Mouse (Mus musculus) neural tube, embryonic 13.5 days (tissue): ENCODE measurements around the gene Soga1. TPM values are rescaled to one million over a fixed set of nuclear protein-coding genes. Genes with fewer than 3 reads are reported as not detected.
A peak's percentile ranks its signal among the peaks of the same experiment; 100 is the strongest.

Source experiments
- ATAC-seq: fragments of 200-750 bp; cut with Nextera tagmentation; 2 replicates; pipeline ENCODE4 v1.8.0; 2017; ENCODE audit warnings: low read depth, mild to moderate bottlenecking, moderate TSS enrichment, moderate library complexity
- H3K27ac ChIP-seq: fragments of 300-500 bp; sonication (generic); replicated peaks from 2 replicates; pipeline ENCODE4 v1.5.1; 2015; ENCODE audit warnings: moderate library complexity, mild to moderate bottlenecking, inconsistent platforms
- H3K27me3 ChIP-seq: fragments of 300-500 bp; sonication (generic); 2 replicates; pipeline ENCODE4 v1.6.1; 2015; ENCODE audit warnings: mild to moderate bottlenecking, inconsistent platforms
- H3K36me3 ChIP-seq: fragments of 300-500 bp; sonication (generic); 2 replicates; pipeline ENCODE4 v1.6.1; 2015; ENCODE audit warnings: mild to moderate bottlenecking, inconsistent platforms
- H3K4me1 ChIP-seq: fragments of 300-500 bp; sonication (generic); replicated peaks from 2 replicates; pipeline ENCODE4 v1.6.1; 2015; ENCODE audit warnings: inconsistent platforms
- H3K4me2 ChIP-seq: fragments of 300-500 bp; sonication (generic); 2 replicates; pipeline ENCODE4 v1.6.1; 2015; ENCODE audit warnings: inconsistent platforms, mild to moderate bottlenecking, moderate library complexity
- H3K4me3 ChIP-seq: fragments of 300-500 bp; sonication (generic); 2 replicates; pipeline ENCODE4 v1.5.1; 2015; ENCODE audit warnings: mild to moderate bottlenecking, inconsistent platforms
- H3K9ac ChIP-seq: fragments of 300-500 bp; sonication (generic); 2 replicates; pipeline ENCODE4 v1.6.1; 2015; ENCODE audit warnings: moderate library complexity, mild to moderate bottlenecking, inconsistent platforms
- H3K9me3 ChIP-seq: fragments of 300-500 bp; sonication (generic); 2 replicates; pipeline ENCODE4 v1.6.1; 2016; ENCODE audit warnings: inconsistent platforms
- WGBS: fragments of 180-500 bp; shearing (Covaris S2); methylation state at CpG from one replicate; pipeline ENCODE4 v1.1.7; 2015; 5-methylcytosine and 5-hydroxymethylcytosine counted together
- polyA plus RNA-seq: library from polyadenylated mRNA; unstranded; fragments of >200 nt; fragmentation: Nextera tagmentation; extraction: Ambion mirVana; gene quantifications from 2 replicates; pipeline ENCODE4 v1.2.1, GENCODE M21; 2015

Soga1 gene
- 4.5 and 5.9 TPM in 2 replicates for polyA plus RNA-seq

DNA sequence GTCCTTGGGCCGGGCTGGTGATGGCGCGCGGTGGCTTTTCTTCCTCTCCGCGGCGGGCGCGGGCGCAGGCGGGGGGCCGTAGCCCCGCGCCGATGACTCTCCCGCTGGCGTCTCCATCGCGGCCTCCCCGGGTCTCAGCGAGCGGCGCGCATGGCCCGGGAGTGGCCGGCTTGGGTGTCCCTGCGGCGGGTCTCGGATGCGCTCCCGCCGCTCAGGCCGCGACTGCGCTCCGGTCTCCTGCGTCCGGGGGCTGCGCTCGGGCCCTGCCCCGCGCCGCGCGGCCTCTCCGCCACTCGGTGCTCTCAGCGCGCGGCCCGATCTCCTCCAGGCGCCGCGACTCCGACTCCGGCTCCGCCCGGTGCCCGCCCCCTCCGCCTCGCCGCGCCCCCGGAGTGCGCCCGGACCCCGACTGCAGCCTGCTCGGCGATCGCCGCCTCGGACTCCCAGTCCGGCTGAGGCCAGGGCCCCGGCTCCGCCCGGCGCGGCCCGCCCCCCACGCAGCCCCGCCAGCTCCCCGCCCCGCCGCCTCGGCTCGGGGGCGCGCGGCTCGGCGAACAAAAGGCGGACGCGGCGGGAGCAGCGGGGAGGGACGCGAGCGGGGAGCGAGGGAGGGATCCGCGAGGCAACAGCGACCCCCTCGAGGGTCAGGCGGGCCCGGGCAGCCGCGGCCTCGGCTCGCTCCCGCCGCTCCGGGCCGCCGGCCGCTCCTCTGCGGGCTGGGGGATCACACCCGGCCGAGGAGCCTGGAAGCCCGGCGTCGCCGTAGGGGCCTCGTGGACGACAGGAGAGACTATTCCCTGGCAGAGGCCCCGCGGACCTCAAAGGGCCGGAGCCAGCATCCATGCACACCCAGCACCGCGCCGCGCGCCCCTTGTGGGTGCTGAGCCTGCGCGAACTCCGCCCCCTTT lies at the start of gene Soga1:
Gene Soga1 (minus strand): TSS at position 462 of the 908 bp plus-strand sequence.
- Histone ChIP-seq H3K27ac (peak within 1 kb of the TSS; percentile 99), H3K9ac (peak within 1 kb of the TSS; percentile 100), H3K4me3 (peak within 1 kb of the TSS; percentile 98), H3K4me1 (peaks cover 54% of the 10 kb centered on the region), H3K9me3 (no peaks in the 10 kb centered on the region), H3K4me2 (peak within 1 kb of the TSS; percentile 100), H3K27me3 (no peaks in the 10 kb centered on the region), H3K36me3 (no peaks in the 10 kb centered on the region)
- ATAC-seq = peak; percentile 89
- WGBS = under 1% methylated on average over 126 of the region's 136 CpGs

DNA sequence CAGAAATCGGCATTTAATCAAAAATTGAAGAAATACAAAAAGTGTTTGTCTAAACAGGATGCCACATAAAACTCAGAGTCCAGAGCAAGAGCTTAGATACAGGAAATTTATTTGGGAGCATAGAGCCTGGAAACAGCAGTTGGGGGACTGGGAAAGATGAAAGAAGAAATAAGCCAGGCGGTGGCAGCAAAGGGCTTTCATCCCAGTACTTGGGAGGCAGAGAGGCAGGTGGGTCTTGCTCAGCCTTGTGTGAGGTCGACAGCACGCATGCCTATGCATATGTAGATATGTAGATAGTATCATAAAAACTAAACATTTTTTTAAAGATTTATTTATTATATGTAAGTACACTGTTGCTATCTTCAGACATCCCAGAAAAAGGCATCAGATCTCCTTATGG lies 49.0 kb upstream of the Soga1 start:
- Histone ChIP-seq H3K27ac (no peak overlapping the region), H3K27me3 (no peaks in the 10 kb centered on the region), H3K4me3 (no peak overlapping the region), H3K9me3 (no peaks in the 10 kb centered on the region), H3K4me2 (no peak overlapping the region), H3K9ac (no peak overlapping the region), H3K4me1 (0 out of 2 replicates have a peak, but pooled peaks cover under 1% of the 10 kb centered on the region), H3K36me3 (peaks cover 6% of the 10 kb centered on the region; the same call in 1 of the 2 replicates)
- no peak for ATAC-seq
- WGBS = 77% methylated on average over 4 of the region's 4 CpGs

DNA sequence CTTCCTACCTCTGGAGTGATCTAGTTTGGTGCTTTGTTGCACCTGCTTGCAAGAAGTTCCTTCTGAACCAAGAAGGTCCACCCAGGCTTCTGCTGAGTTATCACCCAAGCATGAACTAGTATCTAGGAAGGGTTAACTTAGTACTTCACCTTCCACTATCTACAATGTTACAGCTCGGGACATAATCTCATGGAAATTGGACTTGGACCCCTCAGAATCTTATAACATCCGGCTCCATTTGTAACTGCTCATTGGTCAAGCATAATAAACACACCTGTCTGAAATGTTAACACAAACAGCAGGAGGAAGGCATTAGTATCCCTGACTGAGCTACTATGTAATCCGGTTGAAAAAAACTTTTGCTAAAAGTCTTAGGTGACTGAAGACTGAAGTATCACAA lies 48.3 kb upstream of the Soga1 start:
- Histone ChIP-seq H3K4me1 (no peaks in the 10 kb centered on the region), H3K4me2 (no peak overlapping the region), H3K36me3 (peaks cover 6% of the 10 kb centered on the region; the same call in 1 of the 2 replicates), H3K4me3 (no peak overlapping the region), H3K9ac (no peak overlapping the region), H3K9me3 (no peaks in the 10 kb centered on the region), H3K27me3 (no peaks in the 10 kb centered on the region), H3K27ac (no peak overlapping the region)
- ATAC-seq = no peak
- 88% methylated on average over 3 of the region's 3 CpGs for WGBS

DNA sequence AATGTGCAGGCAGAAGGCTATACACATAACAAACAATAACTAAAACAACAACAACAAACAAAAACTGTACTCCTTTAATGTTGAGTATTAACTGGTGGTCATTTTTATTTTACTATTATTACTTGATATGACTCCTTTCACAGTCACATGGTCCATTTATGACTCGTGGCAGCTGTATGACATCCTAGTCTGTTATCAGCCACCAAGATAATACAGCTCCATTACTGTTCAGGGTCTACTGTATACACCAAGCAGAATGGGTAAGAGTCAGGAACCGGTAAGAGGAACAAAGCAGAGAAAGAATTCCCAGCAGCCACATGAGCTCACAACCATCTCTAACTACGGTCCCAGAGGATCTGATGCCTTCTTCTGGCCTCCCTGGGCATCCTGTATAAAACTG lies 46.2 kb upstream of the Soga1 start:
- no peaks in the 10 kb centered on the region for H3K9me3 ChIP-seq
- H3K4me3 ChIP-seq = no peak overlapping the region
- H3K27me3 ChIP-seq = no peaks in the 10 kb centered on the region
- no peak overlapping the region for H3K9ac ChIP-seq
- peaks cover 17% of the 10 kb centered on the region for H3K36me3 ChIP-seq
- no peak overlapping the region for H3K27ac ChIP-seq
- no peaks in the 10 kb centered on the region for H3K4me1 ChIP-seq
- 87% methylated on average over 3 of the region's 3 CpGs for WGBS
- no peak overlapping the region for H3K4me2 ChIP-seq
- no peak for ATAC-seq

DNA sequence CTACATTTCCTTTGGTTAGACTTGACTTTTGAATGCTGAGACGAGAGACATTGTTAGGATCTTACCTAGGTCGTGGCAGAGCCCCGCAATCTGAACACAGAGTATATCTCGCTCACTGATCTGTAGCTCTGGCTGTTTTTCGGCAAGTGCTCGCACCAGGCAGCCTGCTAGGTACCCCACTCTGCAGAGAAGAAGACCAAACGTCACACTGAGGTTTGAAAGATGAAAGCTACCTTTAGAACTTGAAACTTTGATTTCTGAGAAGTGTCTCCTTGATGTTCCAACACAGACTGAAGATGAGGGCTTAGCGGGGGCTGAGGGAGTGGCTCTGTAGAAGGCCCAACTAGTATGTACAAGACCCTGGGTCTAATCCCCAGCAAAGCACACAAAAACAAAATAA lies 42.7 kb upstream of the Soga1 start:
- 92% methylated on average over 8 of the region's 8 CpGs for WGBS

DNA sequence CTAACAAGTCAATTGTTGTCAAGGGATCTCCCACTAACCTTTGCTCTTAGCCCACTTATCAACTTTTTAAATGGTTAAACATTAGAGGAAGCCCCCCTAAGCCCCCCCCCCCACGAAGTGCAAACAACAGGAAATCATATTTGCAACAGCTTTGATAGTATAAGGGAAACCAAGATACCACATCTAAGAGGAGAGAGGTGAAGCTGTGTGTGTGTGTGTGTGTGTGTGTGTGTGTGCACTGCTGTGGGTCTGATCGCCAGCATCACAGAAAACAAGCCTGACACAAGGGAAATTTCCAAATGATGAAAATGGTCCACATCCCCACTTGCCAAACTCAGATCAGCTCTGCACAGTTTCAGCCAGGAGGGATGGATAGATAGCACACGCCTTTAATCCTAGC lies 40.0 kb upstream of the Soga1 start:
- Histone ChIP-seq H3K9me3 (no peaks in the 10 kb centered on the region), H3K9ac (no peak overlapping the region), H3K27ac (no peak overlapping the region), H3K27me3 (no peaks in the 10 kb centered on the region), H3K36me3 (peaks cover 27% of the 10 kb centered on the region), H3K4me2 (no peak overlapping the region), H3K4me3 (no peak overlapping the region), H3K4me1 (no peaks in the 10 kb centered on the region)
- no peak for ATAC-seq
- WGBS = 82% methylated on average over 3 of the region's 3 CpGs

More for the DNA sequence above, 42.7 kb upstream of the Soga1 start:
- Histone ChIP-seq H3K9ac (no peak overlapping the region), H3K4me2 (no peak overlapping the region), H3K36me3 (peaks cover 27% of the 10 kb centered on the region), H3K9me3 (no peaks in the 10 kb centered on the region), H3K4me1 (no peaks in the 10 kb centered on the region), H3K27ac (no peak overlapping the region), H3K4me3 (no peak overlapping the region), H3K27me3 (no peaks in the 10 kb centered on the region)
- ATAC-seq = no peak

DNA sequence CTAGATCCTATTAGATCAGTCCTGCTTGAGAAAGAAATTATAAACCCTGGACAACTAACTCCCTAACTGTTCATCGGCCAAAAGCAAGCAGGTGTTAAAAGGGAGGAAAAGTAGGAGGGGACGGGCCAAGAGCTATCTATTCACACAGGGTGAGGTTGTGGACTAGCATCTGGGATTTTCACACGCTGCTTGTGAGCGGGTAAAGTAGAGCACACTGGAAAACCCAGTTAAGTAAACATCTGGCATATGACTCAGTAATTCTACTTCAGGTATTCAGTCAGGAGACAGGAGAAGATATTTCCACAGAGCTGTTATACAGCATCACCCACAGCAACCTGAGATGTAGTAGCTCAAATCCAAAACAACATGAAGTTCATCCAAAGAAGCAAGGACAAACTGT lies 39.5 kb upstream of the Soga1 start:
- 92% methylated on average over 4 of the region's 4 CpGs for WGBS
- no peaks in the 10 kb centered on the region for H3K4me1 ChIP-seq
- peaks cover 32% of the 10 kb centered on the region for H3K36me3 ChIP-seq
- ATAC-seq = no peak
- H3K4me3 ChIP-seq = no peak overlapping the region
- no peak overlapping the region for H3K27ac ChIP-seq
- H3K9me3 ChIP-seq = no peaks in the 10 kb centered on the region
- H3K4me2 ChIP-seq = no peak overlapping the region
- H3K27me3 ChIP-seq = no peaks in the 10 kb centered on the region
- no peak overlapping the region for H3K9ac ChIP-seq

DNA sequence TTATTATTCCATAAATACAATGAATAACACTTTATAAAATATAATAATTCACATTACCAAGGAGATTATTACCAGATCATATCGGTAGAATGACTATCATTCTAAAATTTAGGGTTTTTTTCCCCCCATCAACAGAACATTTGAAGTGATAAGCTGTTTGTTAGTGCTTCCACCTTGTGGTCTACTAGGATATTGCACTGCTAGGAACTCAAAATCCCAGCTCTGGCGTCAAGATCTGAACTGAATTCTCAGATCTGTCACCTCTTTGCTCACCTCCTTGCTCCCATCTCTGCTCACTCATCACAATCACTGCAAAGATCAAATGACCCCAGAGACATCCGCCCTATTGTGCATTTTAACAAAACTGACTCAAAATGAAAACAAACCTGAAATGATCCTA lies 37.9 kb upstream of the Soga1 start:
- Histone ChIP-seq H3K27ac (no peak overlapping the region), H3K27me3 (no peaks in the 10 kb centered on the region), H3K9me3 (no peaks in the 10 kb centered on the region), H3K4me2 (no peak overlapping the region), H3K4me1 (no peaks in the 10 kb centered on the region), H3K9ac (no peak overlapping the region), H3K4me3 (no peak overlapping the region), H3K36me3 (peaks cover 44% of the 10 kb centered on the region)
- no peak for ATAC-seq
- WGBS = 24% methylated on average over 3 of the region's 3 CpGs

DNA sequence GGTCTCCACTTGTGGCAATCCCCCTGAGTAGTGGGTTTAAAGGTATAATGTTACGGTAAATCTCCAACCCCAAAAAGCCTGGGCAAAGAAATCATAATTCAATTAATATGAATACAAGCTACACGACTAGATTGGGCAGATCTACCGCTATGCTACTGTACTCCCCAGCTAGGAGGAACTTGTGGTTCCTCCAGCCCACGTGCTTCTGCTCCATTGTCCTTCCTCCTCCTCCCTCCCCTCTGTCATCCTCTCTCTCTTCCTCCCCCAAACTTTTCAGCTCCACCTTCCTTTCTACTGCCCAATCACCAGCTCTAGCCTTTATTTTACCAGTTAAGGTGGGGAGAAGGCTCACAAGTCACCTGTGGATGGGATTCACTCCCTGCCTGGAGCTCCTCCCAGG lies 29.2 kb upstream of the Soga1 start:
- H3K9ac ChIP-seq = no peak overlapping the region
- H3K27ac ChIP-seq = no peak overlapping the region
- no peak for ATAC-seq
- no peak overlapping the region for H3K4me3 ChIP-seq
- H3K4me1 ChIP-seq = no peaks in the 10 kb centered on the region
- H3K27me3 ChIP-seq = no peaks in the 10 kb centered on the region
- H3K9me3 ChIP-seq = no peaks in the 10 kb centered on the region
- peaks cover 49% of the 10 kb centered on the region for H3K36me3 ChIP-seq
- H3K4me2 ChIP-seq = no peak overlapping the region
- 91% methylated on average over 4 of the region's 4 CpGs for WGBS

DNA sequence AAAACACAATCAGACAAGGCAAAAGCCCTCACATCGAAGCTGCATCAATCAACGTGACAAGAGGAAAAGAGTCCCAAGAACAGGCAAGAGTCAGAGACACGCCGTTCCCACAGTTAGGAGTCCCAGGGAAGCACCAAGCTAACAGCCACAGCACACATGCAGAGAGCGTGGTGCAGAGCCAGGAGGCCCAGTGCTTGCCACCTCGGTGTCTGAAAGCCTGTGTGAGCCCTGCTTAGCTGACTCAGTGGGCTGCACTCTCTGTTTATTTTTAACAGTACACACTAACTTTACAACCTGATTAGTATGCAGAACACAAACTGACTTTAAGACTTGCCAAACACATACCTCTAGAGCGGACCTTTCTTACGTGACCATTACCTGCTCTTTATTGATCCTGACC lies 25.4 kb upstream of the Soga1 start:
- Histone ChIP-seq H3K9ac (no peak overlapping the region), H3K27me3 (no peaks in the 10 kb centered on the region), H3K4me3 (no peak overlapping the region), H3K9me3 (no peaks in the 10 kb centered on the region), H3K4me2 (no peak overlapping the region), H3K4me1 (no peaks in the 10 kb centered on the region), H3K27ac (no peak overlapping the region), H3K36me3 (peaks cover 51% of the 10 kb centered on the region)
- ATAC-seq = no peak
- 76% methylated on average over 8 of the region's 8 CpGs for WGBS

DNA sequence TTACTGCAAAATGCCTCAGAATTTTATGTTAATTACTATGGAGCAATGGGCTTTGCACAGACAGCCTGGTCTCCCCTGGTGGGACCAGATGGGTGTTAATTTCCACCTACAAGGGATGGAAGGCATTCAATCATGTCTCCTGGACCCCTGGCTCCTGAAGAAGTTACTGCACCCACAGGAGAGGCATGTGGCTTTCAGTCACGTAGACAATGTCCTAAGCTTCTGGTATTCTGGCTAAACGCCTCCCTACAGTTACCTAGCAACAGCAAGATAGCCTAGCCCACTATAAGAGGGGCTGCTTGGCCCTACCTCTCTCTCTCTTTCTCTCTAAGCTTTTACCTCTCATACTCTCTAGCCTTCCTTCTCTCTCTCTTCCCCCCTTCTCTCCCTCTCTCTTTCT lies 23.2 kb upstream of the Soga1 start:
- H3K4me2 ChIP-seq = no peak overlapping the region
- no peak overlapping the region for H3K27ac ChIP-seq
- ATAC-seq = 0 out of 2 replicates have a peak, but pooled peaks have one; percentile 32
- H3K27me3 ChIP-seq = no peaks in the 10 kb centered on the region
- H3K4me1 ChIP-seq = no peaks in the 10 kb centered on the region
- H3K9ac ChIP-seq = no peak overlapping the region
- H3K4me3 ChIP-seq = no peak overlapping the region
- no peaks in the 10 kb centered on the region for H3K9me3 ChIP-seq
- WGBS = 50% methylated on average over 2 of the region's 2 CpGs
- H3K36me3 ChIP-seq = peaks cover 40% of the 10 kb centered on the region

DNA sequence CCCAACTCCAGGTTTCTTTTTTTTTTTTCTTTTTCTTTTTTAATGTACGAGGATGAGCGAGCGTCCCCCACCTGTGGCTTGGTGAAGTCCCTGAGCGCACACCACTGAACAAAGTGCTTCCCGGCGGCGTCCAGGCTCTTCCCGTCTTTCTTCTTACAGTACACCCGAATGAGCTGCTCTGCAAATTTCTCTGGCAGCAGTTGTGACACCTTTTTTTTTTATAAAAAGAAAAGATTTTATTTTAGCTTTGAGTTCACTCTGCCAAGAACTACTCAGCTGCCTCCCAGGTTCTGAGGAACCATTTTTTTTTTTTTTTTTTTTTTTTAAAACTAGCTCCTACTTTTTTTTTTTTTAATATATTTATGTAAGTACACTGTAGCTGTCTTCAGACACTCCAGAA lies 22.6 kb upstream of the Soga1 start:
- no peaks in the 10 kb centered on the region for H3K27me3 ChIP-seq

DNA sequence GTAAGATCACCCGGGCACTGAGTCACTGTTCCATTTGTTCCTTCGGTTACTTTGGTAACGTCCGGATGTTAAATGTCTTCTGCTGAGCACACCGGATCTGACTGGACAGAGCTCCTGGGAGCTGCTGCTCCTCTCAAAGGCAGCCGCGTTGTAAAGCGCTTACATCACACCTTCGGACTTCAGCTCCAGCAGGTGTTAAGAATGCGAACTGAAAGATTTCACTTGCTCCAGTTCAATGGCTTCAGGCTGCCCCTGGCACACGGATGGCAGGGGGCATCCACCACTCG lies 21.2 kb upstream of the Soga1 start:
- H3K9me3 ChIP-seq = no peaks in the 10 kb centered on the region
- no peaks in the 10 kb centered on the region for H3K4me1 ChIP-seq
- no peak overlapping the region for H3K27ac ChIP-seq
- ATAC-seq = no peak
- no peak overlapping the region for H3K4me2 ChIP-seq
- no peak overlapping the region for H3K4me3 ChIP-seq
- H3K9ac ChIP-seq = no peak overlapping the region
- 85% methylated on average over 12 of the region's 12 CpGs for WGBS
- peaks cover 28% of the 10 kb centered on the region for H3K36me3 ChIP-seq
- no peaks in the 10 kb centered on the region for H3K27me3 ChIP-seq

More for the DNA sequence above, 22.6 kb upstream of the Soga1 start:
- Histone ChIP-seq H3K4me2 (no peak overlapping the region), H3K9ac (no peak overlapping the region), H3K9me3 (no peaks in the 10 kb centered on the region), H3K27ac (no peak overlapping the region), H3K36me3 (peaks cover 35% of the 10 kb centered on the region), H3K4me3 (no peak overlapping the region), H3K4me1 (no peaks in the 10 kb centered on the region)
- 99% methylated on average over 9 of the region's 9 CpGs for WGBS
- no peak for ATAC-seq
